Mouse (Mus musculus) right cerebral cortex, adult 2 months (tissue): ENCODE results near the gene Sept9.

Experiments
- DNase-seq, 2 experiments: peaks; one replicate each; pipeline ENCODE4 v3.0.0; 2021 to 2022; ENCODE audit warnings: low spot score in 2 of 2

Sept9 gene

DNA sequence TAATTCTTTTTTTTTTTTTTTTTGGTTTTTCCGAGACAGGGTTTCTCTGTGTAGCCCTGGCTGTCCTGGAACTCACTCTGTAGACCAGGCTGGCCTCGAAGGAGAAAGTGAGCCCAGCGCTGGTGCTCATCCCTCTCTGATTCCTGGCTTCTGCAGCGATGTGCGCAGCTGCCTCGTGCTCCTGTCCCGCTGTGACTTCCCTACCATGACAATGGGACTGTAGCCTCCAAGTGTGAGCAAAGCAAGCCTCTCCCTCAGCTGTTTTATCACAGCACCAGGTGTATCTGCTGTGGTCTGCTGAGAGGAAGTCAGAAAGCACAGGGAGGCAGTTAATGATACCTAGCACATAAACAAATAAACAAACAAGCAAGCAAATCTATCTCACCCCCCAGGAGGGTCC, 204.3 kb downstream of the Sept9 start:
- DNase-seq, result no peak

DNA sequence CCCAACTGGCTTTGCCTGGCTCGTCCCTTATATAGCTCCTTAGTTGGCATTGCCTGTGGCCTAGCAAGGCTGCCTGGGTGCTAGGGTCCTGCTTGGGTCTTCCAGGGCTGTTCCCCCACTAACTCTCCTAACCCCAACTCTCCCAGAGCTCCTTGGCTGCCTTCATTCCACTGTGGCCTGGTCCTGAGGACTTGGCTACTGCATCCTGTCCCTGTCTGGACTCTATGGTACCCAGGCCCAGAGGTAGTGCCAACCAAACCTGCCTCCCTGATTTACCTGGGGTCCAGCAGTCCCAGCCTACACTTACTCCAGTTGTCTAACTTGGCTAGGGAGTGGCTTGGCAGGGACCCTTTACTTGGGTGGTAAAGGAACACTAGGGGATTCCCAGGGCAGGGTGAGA, 207.2 kb downstream of the Sept9 start:
- no peak for DNase-seq

DNA sequence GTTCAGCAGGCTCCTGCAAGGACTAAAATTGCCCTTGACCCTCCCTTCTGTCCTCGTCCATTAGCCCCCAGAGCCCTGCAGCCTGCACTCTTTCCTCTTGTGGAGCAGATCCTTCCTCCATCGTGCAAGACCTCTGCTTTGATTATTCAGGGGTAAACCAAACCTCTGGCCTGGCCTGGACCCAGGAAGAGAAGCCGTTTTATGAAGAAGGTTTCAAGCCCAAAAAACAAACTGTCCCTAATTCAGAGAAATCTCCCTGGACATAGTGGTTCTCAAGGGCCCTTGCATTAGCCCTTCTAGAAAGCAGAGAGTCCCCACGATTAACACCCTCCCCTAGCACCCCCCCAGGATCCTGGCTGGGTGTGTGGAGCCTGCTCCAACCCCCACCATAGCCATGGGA, 207.7 kb downstream of the Sept9 start:
- DNase-seq, result no peak

DNA sequence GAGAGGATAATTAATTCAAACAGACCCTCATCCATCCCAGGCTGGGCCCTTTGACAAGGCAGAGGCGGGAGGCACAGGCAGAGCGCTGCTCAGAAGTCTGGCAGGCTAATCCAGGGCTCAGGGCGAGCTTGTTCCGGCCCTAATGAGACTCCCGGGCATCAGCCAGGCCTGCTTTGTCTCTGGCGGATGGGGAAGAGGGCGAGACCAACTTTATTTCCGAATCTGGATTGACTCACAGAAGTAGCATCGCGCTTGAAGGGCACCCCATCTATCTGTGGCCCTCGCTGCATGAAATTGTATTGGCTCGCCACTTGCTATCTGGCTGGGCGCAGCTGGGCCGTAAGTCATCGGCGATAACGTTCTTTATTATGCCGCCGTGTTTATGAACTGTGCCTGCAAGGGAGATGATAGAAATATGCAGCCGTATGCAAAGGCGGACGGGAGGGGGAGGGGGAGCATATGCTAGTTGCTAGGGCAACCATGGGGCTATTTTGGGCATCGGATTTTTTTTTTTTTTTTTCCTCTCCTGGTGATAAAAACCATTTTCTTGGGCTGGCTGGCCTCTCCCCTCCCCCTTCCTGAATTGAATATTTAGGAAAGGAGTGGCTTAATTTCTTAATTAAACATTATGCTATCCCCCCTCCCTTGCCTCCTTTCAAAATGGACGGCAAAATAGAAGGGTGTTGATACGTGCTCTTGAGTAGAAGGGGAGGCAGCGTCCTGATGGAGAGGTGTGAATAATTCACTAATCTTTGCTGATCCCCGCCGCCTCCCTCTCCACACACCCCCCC, 208.4 kb downstream of the Sept9 start:
- DNase-seq, result peak; percentile 83 to 85

DNA sequence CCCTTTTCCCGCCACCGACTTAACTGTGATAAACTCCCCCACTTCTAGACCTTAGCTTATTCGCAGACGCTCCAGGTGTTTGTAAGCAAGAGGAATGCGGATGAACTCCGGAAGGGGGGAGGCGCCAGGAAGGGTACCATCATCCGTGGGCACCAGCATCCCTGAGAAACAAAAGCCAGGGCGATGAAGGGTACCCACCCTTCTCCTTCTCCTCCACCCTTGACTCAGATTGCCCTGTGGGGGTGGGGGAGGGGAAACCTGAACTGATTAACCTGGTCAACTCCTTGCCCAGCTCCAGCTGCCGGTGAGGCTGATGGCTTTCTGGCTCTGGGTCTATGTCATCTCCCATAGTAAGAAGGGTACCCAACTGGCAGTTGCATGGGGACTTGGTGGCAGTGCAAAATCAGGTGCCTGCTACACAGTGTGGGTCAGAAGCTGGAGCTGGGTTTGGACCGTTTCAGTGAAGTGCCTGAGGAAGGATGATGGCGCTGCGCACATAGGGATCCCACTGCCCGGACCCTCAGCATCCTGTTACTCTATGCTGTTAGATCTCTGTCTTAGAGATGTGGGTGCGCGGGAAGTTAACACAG, 209.1 kb downstream of the Sept9 start:
- peak in 1 of 2 experiments; percentile 43 for DNase-seq

- DNase-seq, result peak in 1 of 2 experiments; percentile 47
These were observed 209.9 kb downstream of the Sept9 start for GRCm38 (mm10) chr11:117409331-117409730.

GRCm38 (mm10) chr11:117410059-117410458, 210.6 kb downstream of the Sept9 start:
- peak in 1 of 2 experiments; percentile 32 for DNase-seq

- DNase-seq, result no peak
These were observed 212.2 kb downstream of the Sept9 start for GRCm38 (mm10) chr11:117411663-117412062.
